Mouse (Mus musculus): Measurements from ENCODE around the gene Skp2. TPM values are rescaled to one million over a fixed set of nuclear protein-coding genes. Genes with fewer than 3 reads are reported as not detected.

The Skp2 gene
- polyA plus RNA-seq, 1 experiment from 2014 or later: 29.0 TPM

DNA sequence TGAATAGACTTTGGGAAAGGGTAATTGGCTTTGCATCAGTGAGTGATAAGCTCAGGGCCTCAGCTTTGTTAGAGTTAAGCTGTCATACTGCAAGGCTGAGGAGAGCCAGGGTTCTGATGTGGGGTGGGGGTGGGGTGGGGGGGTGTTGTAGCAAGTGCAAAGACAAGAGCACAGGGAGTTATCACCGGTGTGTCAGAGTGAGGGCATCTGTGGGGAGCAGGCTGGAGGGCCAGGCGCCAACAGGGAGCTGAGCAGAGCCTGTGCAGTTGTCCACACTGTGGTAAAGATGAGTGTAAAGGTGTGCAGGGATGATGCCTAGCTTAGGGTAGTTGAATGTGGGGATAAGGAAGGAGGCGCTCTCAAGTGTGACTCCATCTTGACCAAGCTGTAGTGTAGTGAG, 73.9 kb downstream of the Skp2 start:
- ATAC-seq (replicated peaks; ENCODE audit: low FRiP score, low read depth): no peak

DNA sequence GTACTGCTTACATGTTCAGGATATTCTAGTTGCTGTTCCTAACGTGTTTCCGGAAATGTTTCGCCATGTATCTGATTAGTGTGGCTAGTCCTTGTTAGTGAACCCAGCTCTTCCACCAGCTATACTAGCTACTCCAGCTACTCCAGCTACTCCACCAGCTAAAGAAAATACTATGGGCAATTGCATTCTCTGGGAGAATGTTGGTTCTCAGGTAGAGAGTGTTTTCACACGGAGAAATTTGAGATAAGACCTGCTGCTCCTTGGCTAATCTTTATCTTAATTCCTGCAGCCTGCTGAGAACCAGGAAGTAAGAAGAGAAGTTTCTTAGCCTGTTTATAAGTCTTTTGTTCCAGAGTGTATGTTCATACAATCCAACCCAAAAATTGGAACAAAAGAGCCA, 75.0 kb downstream of the Skp2 start:
- no peak for DNase-seq (ENCODE audit: low spot score)
- no peak for TF ChIP-seq CTCF (IDR thresholded peaks at IDR 0.05; ENCODE audit: low read depth)
- H3K27ac ChIP-seq: 0 out of 2 replicates have a peak overlapping the region, but pooled peaks have one; percentile 28

More for the DNA sequence above, 73.9 kb downstream of the Skp2 start:
- H3K4me2 ChIP-seq (ENCODE audit: low read length): no peak overlapping the region
- no peaks in the 10 kb centered on the region for H3K36me3 ChIP-seq (ENCODE audit: insufficient read depth, low read length)
- H3K27ac ChIP-seq: no peak overlapping the region
- 0 out of 2 replicates have a peak, but pooled peaks cover 11% of the 10 kb centered on the region for H3K4me1 ChIP-seq (replicated peaks; ENCODE audit: insufficient read depth, low read length)
- no peaks in the 10 kb centered on the region for H3K27me3 ChIP-seq (ENCODE audit: insufficient read depth, low read length)
- no peak overlapping the region for H3K9ac ChIP-seq (ENCODE audit: low read depth, low read length)
- no peak for TF ChIP-seq CTCF (IDR thresholded peaks at IDR 0.05; ENCODE audit: low read depth)
- DNase-seq (ENCODE audit: low spot score): no peak
- H3K9me3 ChIP-seq (replicated peaks; ENCODE audit: low read length): no peaks in the 10 kb centered on the region
- H3K4me3 ChIP-seq (replicated peaks; ENCODE audit: low read depth, low read length): no peak overlapping the region
- WGBS: 88% methylated on average over 3 of the region's 3 CpGs

DNA sequence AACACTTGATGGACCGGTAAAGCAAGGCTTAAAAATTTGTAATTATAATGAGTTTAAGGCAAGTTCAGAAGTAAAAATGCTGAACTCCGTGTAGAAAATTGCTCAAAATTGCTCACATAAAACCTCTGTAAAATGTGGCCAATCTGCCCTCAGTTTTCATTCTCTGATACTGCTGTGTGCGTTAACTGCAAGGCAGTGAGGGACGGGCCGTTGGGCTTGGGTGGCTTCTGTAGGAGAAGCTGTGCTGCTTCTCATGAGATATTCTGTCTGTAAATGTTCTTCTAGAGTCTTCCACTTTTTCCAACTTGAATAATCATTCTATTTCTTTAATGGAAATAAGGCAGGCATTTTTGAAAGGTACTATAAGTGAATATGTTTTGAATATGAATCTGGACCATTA, 75.6 kb downstream of the Skp2 start:
- WGBS: 52% methylated on average over 5 of the region's 5 CpGs
- H3K27ac ChIP-seq: no peak overlapping the region
- no peak overlapping the region for H3K9ac ChIP-seq (ENCODE audit: low read depth, low read length)
- no peaks in the 10 kb centered on the region for H3K36me3 ChIP-seq (ENCODE audit: insufficient read depth, low read length)
- TF ChIP-seq CTCF (IDR thresholded peaks at IDR 0.05; ENCODE audit: low read depth): no peak
- ATAC-seq (replicated peaks; ENCODE audit: low FRiP score, low read depth) (no peak), DNase-seq (ENCODE audit: low spot score) (no peak)
- H3K4me2 ChIP-seq (ENCODE audit: low read length): no peak overlapping the region
- no peaks in the 10 kb centered on the region for H3K9me3 ChIP-seq (replicated peaks; ENCODE audit: low read length)
- no peaks in the 10 kb centered on the region for H3K27me3 ChIP-seq (ENCODE audit: insufficient read depth, low read length)
- peaks cover 22% of the 10 kb centered on the region; the same call in 1 of the 2 replicates for H3K4me1 ChIP-seq (replicated peaks; ENCODE audit: insufficient read depth, low read length)
- no peak overlapping the region for H3K4me3 ChIP-seq (replicated peaks; ENCODE audit: low read depth, low read length)

More for the DNA sequence above, 75.0 kb downstream of the Skp2 start:
- 63% methylated on average over 4 of the region's 4 CpGs for WGBS
- no peaks in the 10 kb centered on the region for H3K9me3 ChIP-seq (replicated peaks; ENCODE audit: low read length)
- peaks cover 16% of the 10 kb centered on the region; the same call in 1 of the 2 replicates for H3K4me1 ChIP-seq (replicated peaks; ENCODE audit: insufficient read depth, low read length)
- no peak overlapping the region for H3K4me3 ChIP-seq (replicated peaks; ENCODE audit: low read depth, low read length)
- no peaks in the 10 kb centered on the region for H3K27me3 ChIP-seq (ENCODE audit: insufficient read depth, low read length)
- H3K36me3 ChIP-seq (ENCODE audit: insufficient read depth, low read length): no peaks in the 10 kb centered on the region
- ATAC-seq (replicated peaks; ENCODE audit: low FRiP score, low read depth): no peak
- H3K4me2 ChIP-seq (ENCODE audit: low read length): no peak overlapping the region
- no peak overlapping the region for H3K9ac ChIP-seq (ENCODE audit: low read depth, low read length)

DNA sequence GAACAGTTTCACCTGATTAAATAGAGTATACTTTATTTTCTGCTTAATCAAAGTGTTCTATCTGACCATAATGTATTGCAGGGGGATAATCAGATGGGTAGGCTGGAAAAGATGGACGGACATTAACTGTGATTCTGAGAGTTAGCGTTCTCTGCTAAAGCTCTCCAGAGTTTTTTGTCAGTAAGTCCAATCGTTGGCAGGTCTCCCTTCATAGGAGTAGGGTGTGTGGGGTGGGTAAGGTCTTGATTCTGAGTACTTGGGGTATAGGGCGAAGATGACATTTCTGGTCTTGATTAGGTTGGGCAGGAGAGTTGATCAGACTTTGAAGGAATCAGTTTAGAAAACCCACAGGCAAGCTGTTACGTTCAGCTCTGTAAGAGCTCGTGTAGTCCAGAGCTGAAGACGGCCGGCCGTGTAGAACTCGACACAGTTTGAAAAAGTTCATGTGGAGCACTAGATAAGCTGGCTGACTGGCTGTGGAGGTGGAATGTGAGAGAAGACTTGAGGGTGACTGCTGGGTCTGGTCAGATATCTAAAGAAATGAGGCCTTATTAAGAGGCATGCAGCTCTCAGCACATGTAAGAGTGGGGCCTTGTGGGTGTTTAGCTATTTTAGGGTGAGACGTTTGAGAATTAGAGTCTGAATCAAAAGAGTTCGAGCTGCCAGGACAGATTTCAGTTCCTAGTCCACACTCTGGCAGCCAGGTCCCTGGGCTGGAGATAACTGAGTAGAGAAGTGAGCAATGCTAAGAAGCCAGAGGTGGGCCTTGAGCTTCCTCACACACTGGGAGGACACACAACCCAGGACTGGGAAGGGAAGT, 76.5 kb downstream of the Skp2 start:
- DNase-seq (ENCODE audit: low spot score) (no peak), ATAC-seq (replicated peaks; ENCODE audit: low FRiP score, low read depth) (no peak)
- H3K4me1 ChIP-seq (replicated peaks; ENCODE audit: insufficient read depth, low read length): peaks cover 25% of the 10 kb centered on the region
- H3K4me3 ChIP-seq (replicated peaks; ENCODE audit: low read depth, low read length): no peak overlapping the region
- no peak overlapping the region for H3K4me2 ChIP-seq (ENCODE audit: low read length)
- H3K27me3 ChIP-seq (ENCODE audit: insufficient read depth, low read length): no peaks in the 10 kb centered on the region
- peak overlapping the region; percentile 28 for H3K27ac ChIP-seq
- no peak overlapping the region for H3K9ac ChIP-seq (ENCODE audit: low read depth, low read length)
- no peak for TF ChIP-seq CTCF (IDR thresholded peaks at IDR 0.05; ENCODE audit: low read depth)
- H3K9me3 ChIP-seq (replicated peaks; ENCODE audit: low read length): no peaks in the 10 kb centered on the region
- WGBS: 79% methylated on average over 12 of the region's 12 CpGs
- H3K36me3 ChIP-seq (ENCODE audit: insufficient read depth, low read length): no peaks in the 10 kb centered on the region

DNA sequence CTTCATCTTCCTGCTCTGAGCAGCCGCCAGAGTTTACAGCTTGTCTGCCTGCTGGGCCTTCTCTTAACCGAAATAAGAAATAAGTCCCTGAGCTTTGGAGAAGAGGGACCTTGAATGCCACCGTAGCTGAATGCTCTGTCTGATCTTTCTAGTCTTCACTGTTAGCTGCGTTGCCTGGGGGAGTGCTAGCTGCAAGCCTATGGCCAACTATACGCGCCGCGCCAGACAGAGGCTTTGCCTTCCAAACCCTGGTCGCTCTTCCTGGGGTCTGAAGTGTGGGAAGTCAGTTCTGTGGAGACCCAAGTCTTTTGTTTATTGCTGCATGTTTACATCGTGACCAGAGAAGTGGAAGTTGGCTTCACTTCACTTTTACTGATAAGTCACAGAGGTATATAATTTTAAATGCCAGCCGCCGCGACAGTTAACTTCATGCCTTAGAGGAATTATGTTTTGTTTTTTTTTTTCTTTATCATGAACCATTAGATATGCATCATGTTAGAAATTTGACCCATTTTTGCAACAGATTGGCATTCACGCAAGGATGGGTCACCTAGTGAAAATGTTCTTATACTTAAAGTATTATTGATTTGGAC, 79.5 kb downstream of the Skp2 start:
- ATAC-seq (replicated peaks; ENCODE audit: low FRiP score, low read depth) (no peak), DNase-seq (ENCODE audit: low spot score) (no peak)
- H3K4me1 ChIP-seq (replicated peaks; ENCODE audit: insufficient read depth, low read length): peaks cover 26% of the 10 kb centered on the region
- no peak overlapping the region for H3K9ac ChIP-seq (ENCODE audit: low read depth, low read length)
- 71% methylated on average over 14 of the region's 14 CpGs for WGBS
- no peak for TF ChIP-seq CTCF (IDR thresholded peaks at IDR 0.05; ENCODE audit: low read depth)
- H3K27me3 ChIP-seq (ENCODE audit: insufficient read depth, low read length): no peaks in the 10 kb centered on the region
- H3K9me3 ChIP-seq (replicated peaks; ENCODE audit: low read length): no peaks in the 10 kb centered on the region
- H3K4me2 ChIP-seq (ENCODE audit: low read length): no peak overlapping the region
- H3K36me3 ChIP-seq (ENCODE audit: insufficient read depth, low read length): no peaks in the 10 kb centered on the region
- H3K4me3 ChIP-seq (replicated peaks; ENCODE audit: low read depth, low read length): no peak overlapping the region
- H3K27ac ChIP-seq: no peak overlapping the region

DNA sequence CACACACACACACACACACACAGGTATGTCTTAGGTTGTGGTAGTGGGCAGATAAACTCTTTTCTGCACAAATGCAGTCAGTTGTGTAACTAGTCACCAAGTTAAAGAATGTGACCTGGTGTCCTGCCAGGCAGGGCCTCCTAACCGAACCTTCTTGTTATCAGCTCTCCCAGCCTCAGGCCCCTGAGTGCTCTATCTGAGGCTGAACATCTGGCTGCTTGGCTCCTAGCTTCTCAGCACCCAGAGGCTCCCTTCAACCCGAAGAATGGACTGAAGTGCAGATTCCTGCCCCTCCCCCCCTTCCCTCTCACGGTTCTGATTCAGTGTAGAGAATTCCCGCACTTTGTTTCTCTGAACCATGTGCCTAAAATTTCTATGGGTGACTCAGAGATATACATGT, 80.6 kb downstream of the Skp2 start:
- Histone ChIP-seq H3K27me3 (ENCODE audit: insufficient read depth, low read length) (no peaks in the 10 kb centered on the region), H3K9ac (ENCODE audit: low read depth, low read length) (no peak overlapping the region), H3K27ac (no peak overlapping the region), H3K36me3 (ENCODE audit: insufficient read depth, low read length) (no peaks in the 10 kb centered on the region), H3K9me3 (replicated peaks; ENCODE audit: low read length) (no peaks in the 10 kb centered on the region), H3K4me1 (replicated peaks; ENCODE audit: insufficient read depth, low read length) (peaks cover 27% of the 10 kb centered on the region), H3K4me2 (ENCODE audit: low read length) (peak overlapping the region; percentile 1; the same call in 1 of the 2 replicates), H3K4me3 (replicated peaks; ENCODE audit: low read depth, low read length) (no peak overlapping the region)
- DNase-seq (ENCODE audit: low spot score) (peak; percentile 38), ATAC-seq (replicated peaks; ENCODE audit: low FRiP score, low read depth) (no peak)
- WGBS: 19% methylated on average over 4 of the region's 4 CpGs
- TF ChIP-seq CTCF (IDR thresholded peaks at IDR 0.05; ENCODE audit: low read depth): no peak

All from kidney, postnatal 0 days (tissue).